Mouse (Mus musculus) adrenal gland, adult 18-20 months (tissue): ENCODE data around the gene Mmp27. TPM values are rescaled to one million over a fixed set of nuclear protein-coding genes. Genes with fewer than 3 reads are reported as not detected.
A peak's percentile ranks its signal among the peaks of the same experiment; 100 is the strongest.

Experiments used
- DNase-seq, 2 experiments: peaks; one replicate each; pipeline ENCODE4 v3.0.0; 2021 to 2022; ENCODE audit warnings: low spot score in 2 of 2
- total RNA-seq, 2 experiments: library from RNA; stranded (reverse); gene quantifications; 1 replicate in 1 of 2; 2 replicates in 1 of 2; pipeline ENCODE4 v1.2.3; 2021

Mmp27 gene
- total RNA-seq, 2 experiments from 2014 or later = 0.61 to 8.8 TPM

- peak; percentile 61 to 63 for DNase-seq
These were observed 32.0 kb downstream of the Mmp27 start for GRCm38 (mm10) chr9:7602982-7603742.

- DNase-seq = no peak
These were observed 32.8 kb downstream of the Mmp27 start for GRCm38 (mm10) chr9:7604005-7604404.

- DNase-seq = no peak
These were observed 34.4 kb downstream of the Mmp27 start for GRCm38 (mm10) chr9:7605638-7606037.

- DNase-seq = no peak
These were observed 51.4 kb downstream of the Mmp27 start for GRCm38 (mm10) chr9:7622582-7622981.

- no peak for DNase-seq
These were observed 56.7 kb downstream of the Mmp27 start, which contains the start of gene Mmp20 for GRCm38 (mm10) chr9:7627931-7628330. Gene Mmp20, plus strand, starts transcription at chr9:7628231.

Other genes starting within 250 kb of the Mmp27 start
- gene Mmp12, start 227.0 kb upstream of the Mmp27 start, total RNA-seq = 10 to 100 TPM in 1 of 2 experiments, 1 to 10 TPM in 1; 5.4 to 18.5 TPM
- gene Mmp1b, start 183.3 kb upstream of the Mmp27 start, total RNA-seq = not detected
- gene Mmp3, start 125.6 kb upstream of the Mmp27 start, total RNA-seq = under 1 TPM in 1 of 2 experiments, not detected in 1; 0.17 TPM
- gene Mmp10, start 69.0 kb upstream of the Mmp27 start, total RNA-seq = not detected
- gene Mmp8, start 12.9 kb upstream of the Mmp27 start, total RNA-seq = under 1 TPM in 1 of 2 experiments, not detected in 1; 0.23 TPM
- not detected for gene Mmp20, start 56.8 kb downstream of the Mmp27 start, total RNA-seq
- gene Mmp7, start 120.7 kb downstream of the Mmp27 start, total RNA-seq = not detected
- 100 to 1,000 TPM; 151 to 202 TPM for gene Tmem123, start 192.6 kb downstream of the Mmp27 start, total RNA-seq